Mouse (Mus musculus): Measurements from ENCODE around the gene Mcts2. TPM values are rescaled to one million over a fixed set of nuclear protein-coding genes. Genes with fewer than 3 reads are reported as not detected.

Gene Mcts2
- total RNA-seq (2023), result 10 to 100 TPM; 21.4 to 22.3 TPM

DNA sequence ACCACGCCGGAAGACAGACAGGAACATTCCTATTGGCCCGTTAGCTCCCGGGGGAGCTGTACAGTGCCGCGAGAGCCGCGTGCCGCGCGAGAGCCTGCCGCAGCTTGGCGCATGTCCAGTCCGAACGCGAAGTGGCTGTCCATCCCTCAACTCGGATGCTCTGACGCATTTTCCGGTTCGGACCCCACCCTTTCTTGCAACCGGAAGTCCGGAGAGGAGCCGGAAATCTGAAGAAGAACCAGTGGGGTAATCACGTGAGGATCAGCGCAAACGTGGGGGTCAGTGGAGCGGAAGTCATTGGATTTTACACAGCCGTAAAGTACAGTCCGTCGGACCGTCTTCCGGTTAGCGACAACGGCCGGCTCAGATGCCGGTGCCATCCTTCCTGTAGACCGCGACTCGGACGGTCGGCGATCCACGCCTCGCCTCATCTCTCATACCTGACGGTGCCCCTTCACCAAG lies at the start of gene Mcts2:
TSS of gene Mcts2 (plus strand) at position 230 of the 462 bp plus-strand sequence.

DNA sequence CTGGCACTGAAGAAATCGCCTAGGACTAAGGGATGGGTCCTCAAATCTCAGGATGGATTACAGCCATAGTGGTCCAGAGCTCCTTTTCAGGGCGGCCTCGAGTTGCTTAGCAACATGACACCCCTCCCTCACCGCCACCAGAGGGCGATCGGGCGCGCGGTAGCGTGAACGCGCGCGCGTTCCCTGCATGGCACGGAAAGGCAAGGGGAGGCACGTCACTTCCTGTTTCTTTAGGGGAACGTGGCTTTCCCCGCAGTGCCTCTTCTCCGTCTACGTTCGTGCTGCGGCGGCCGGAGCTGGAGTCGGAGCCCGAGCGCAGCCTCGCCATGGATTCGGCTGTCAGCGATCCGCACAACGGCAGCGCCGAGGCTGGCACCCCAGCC lies 17.6 kb upstream of the Mcts2 start, which contains the start of gene H13:
TSS of gene H13 (plus strand) at position 206 of the 383 bp plus-strand sequence.

DNA sequence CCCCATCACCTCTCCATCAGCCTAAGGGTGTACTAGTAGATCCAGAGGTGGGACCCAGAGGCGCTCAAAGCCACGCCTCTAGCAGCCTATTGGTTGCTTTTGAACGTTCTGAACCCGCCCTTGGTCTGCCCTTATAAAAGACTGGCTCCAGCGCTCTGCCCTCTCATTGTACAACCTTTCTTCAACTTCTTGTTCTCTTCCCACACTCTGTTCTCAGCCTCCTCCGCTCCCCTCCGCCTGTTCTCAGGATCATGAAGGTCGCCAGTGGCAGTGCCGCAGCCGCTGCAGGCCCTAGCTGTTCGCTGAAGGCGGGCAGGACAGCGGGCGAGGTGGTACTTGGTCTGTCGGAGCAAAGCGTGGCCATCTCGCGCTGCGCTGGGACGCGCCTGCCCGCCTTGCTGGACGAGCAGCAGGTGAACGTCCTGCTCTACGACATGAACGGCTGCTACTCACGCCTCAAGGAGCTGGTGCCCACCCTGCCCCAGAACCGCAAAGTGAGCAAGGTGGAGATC lies 49.3 kb downstream of the Mcts2 start, which contains the start of gene Id1:
TSS of gene Id1 (plus strand) at position 162 of the 512 bp plus-strand sequence.

Other genes starting within 250 kb of the Mcts2 start
- not detected for gene Defb23, start 222.4 kb upstream of the Mcts2 start, total RNA-seq (2023)
- gene Defb20, start 210.0 kb upstream of the Mcts2 start, total RNA-seq (2023), result not detected
- gene Defb22, start 196.9 kb upstream of the Mcts2 start, total RNA-seq (2023), result not detected
- not detected for gene Defb26, start 175.3 kb upstream of the Mcts2 start, total RNA-seq (2023)
- gene Defb28, start 168.8 kb upstream of the Mcts2 start, total RNA-seq (2023), result not detected
- not detected for gene Defb29, start 146.9 kb upstream of the Mcts2 start, total RNA-seq (2023)
- gene Gm17416, start 117.7 kb upstream of the Mcts2 start, total RNA-seq (2023), result not detected
- not detected for gene Defb21, start 114.3 kb upstream of the Mcts2 start, total RNA-seq (2023)
- gene Defb19, start 106.7 kb upstream of the Mcts2 start, total RNA-seq (2023), result not detected
- not detected for gene Defb45, start 87.6 kb upstream of the Mcts2 start, total RNA-seq (2023)
- not detected for gene Defb36, start 82.7 kb upstream of the Mcts2 start, total RNA-seq (2023)
- not detected for gene Defb25, start 64.0 kb upstream of the Mcts2 start, total RNA-seq (2023)
- gene Rem1, start 60.1 kb upstream of the Mcts2 start, total RNA-seq (2023), result 10 to 100 TPM; 15.8 to 19.4 TPM
- 100 to 1,000 TPM; 186 to 191 TPM for gene H13, start 17.6 kb upstream of the Mcts2 start, total RNA-seq (2023)
- 10 to 100 TPM; 46.4 to 77.6 TPM for gene Id1, start 49.2 kb downstream of the Mcts2 start, total RNA-seq (2023)
- not detected for gene Cox4i2, start 67.1 kb downstream of the Mcts2 start, total RNA-seq (2023)
- gene Bcl2l1, start 144.7 kb downstream of the Mcts2 start, total RNA-seq (2023), result 10 to 100 TPM; 16.2 to 19.7 TPM
- gene Tpx2, start 160.9 kb downstream of the Mcts2 start, total RNA-seq (2023), result 1 to 10 TPM in 1 of 2 experiments, under 1 TPM in 1; 0.73 to 3.4 TPM
- gene Mylk2, start 224.3 kb downstream of the Mcts2 start, total RNA-seq (2023), result not detected
- gene Foxs1, start 246.2 kb downstream of the Mcts2 start, total RNA-seq (2023), result not detected

All from monocyte, adult 59 days (primary cell).